Mouse (Mus musculus): ENCODE measurements at regions not wholly inside any gene's neighbourhood (a gene's known extent, or its start where the extent isn't known, plus 50 kb on each side); places are given as distances from the start of the nearest gene placed in this dataset.

GRCm38 (mm10) chr6:11796361-11796760 is 110.9 kb downstream of the Ndufa4 start:
- DNase-seq (ENCODE audit: low spot score in 2 of 2), result no peak

DNA sequence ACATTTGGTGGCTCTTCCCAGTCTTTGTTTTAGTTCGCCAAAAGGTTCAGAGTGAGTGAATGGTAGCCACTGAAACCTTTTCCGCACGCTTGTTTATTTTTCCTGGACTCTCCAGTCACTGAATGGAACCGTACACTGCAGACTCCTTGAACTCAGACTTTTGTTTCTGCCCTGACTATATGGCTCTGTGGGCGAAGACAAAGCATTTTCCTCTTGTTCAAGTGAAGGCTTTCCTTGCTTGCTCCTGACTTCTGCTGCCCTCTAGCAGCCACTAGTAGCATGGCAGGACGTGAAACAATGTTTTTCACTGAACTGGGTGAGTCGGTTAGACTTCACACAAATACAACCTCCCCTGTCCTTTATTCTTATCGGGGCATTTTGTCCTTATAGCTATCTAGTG is 113.9 kb downstream of the Ndufa4 start:
- peak; percentile 0 to 3 for DNase-seq (ENCODE audit: low spot score in 2 of 2)

GRCm38 (mm10) chr6:11792186-11792585 is 115.1 kb downstream of the Ndufa4 start:
- no peak for DNase-seq (ENCODE audit: low spot score in 2 of 2)

- no peak for DNase-seq (ENCODE audit: low spot score in 2 of 2)
These were observed 116.2 kb downstream of the Ndufa4 start for GRCm38 (mm10) chr6:11791056-11791455.

DNA sequence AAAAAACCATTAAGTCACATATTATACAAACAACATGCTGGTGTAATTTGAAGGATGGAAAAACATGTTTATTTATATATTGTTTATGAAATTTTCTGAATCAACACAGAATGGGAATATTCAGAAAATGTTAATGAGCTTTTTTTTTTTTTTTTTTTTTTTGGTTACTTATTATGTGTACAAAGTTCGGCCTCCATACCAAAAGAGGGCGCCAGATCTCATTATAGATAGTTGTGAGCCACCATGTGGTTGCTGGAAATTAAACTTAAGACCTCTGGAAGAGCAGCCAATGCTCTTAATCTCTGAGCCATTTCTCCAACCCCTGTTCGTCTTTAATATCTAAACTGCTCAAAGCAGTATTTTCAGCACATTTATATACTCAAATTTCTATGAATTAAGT is 133.3 kb downstream of the Ndufa4 start:
- DNase-seq (ENCODE audit: low spot score in 2 of 2), result no peak

DNA sequence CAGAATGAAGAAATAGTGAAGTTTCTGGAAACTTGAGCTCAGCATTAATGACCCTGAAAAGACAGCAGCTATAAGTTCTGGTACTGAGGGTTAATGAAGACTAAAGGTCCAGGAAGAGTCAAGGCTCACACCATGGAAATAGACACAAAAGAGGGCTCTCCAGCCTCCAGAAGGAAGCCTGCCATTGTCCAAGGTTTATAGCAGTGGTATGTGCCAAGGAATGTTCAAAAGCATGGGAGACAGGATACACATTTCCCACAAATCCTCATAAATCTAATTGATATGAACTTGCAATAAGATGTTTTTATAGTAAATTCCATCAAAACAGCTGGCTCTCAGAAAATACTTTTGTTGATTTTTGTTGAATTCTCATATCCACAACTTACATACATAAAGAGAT is 144.4 kb downstream of the Ndufa4 start:
- DNase-seq (ENCODE audit: low spot score in 2 of 2), result no peak

DNA sequence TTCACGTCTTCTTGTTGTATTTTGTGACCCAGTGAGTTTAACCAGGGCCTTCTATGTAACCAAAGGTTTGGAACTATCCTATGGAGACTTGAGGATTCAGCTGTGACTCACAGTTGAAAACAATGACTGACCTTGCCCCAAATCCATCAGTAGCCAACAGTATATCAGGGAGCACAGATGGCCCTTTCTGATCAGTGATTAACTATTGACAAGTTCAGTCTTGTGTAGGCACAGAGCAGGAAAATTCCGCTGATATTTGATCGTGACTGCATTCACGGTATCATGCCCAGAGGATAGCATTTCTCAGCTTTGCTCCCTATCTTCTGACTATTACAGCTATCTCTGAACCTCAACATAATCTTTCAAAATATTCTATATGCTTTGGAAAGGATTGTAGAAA is 169.6 kb downstream of the Ndufa4 start:
- no peak for DNase-seq (ENCODE audit: low spot score in 2 of 2)

DNA sequence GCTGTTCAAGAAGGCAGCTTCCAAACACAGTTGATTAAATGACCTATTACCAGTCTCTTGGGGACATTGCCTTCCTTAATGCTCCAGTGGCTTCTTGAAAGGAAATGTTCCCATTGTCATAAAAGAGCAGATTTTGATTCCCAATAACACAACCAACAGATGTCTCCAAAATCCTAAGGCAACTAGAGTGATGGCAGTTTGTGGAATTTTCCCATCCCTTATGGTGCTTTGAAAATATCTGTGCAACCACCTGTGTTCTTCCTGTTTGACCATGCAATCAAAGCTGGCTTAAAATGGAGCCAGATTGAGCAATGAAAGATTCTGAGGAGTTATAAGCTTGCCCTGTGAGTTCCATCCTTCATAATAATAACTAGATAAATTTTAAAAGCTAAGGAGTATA is 176.2 kb downstream of the Ndufa4 start:
- no peak for DNase-seq (ENCODE audit: low spot score in 2 of 2)

DNA sequence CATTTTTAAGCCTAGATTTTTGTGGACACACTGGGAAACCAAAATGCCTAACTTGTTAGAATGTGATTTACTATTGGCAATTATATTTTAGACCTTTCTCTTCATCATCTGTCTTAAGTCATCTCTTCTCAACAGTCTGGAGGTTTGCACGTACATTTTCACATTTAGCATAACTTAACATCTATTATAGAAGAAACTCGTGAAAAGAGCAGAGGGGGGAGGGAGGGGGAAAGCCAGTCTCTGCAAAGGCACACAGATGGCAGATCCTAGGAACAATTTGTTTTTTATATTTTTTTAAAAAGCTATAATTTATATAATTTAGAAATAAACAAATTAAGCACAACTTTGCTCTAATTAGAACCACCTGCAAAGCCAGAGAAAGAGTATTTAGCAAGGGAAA is 176.6 kb downstream of the Ndufa4 start:
- DNase-seq (ENCODE audit: low spot score in 2 of 2), result no peak

DNA sequence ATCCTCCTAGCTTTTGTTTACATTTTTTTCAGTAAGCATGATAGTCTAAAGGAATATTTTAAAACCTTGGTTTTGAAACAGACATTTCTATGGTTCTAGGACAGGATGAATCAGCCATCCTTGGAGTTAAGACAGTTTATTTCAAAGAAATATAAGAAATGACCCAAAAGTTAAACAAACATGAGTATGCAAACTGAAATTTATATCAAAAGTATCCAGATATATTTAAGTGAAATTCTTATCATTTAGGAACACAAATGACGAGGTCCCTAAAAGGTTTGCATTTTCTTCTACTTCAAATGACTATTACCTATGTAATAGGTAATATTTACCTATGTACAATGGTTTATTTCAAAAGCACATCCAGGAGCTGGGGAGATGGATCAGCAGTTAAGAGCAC is 179.5 kb downstream of the Ndufa4 start:
- DNase-seq (ENCODE audit: low spot score in 2 of 2), result no peak

- DNase-seq (ENCODE audit: low spot score in 2 of 2), result no peak
These were observed 179.9 kb downstream of the Ndufa4 start for GRCm38 (mm10) chr6:11727370-11727769.

- DNase-seq (ENCODE audit: low spot score in 2 of 2), result no peak
These were observed 183.8 kb downstream of the Ndufa4 start for GRCm38 (mm10) chr6:11723519-11723918.

DNA sequence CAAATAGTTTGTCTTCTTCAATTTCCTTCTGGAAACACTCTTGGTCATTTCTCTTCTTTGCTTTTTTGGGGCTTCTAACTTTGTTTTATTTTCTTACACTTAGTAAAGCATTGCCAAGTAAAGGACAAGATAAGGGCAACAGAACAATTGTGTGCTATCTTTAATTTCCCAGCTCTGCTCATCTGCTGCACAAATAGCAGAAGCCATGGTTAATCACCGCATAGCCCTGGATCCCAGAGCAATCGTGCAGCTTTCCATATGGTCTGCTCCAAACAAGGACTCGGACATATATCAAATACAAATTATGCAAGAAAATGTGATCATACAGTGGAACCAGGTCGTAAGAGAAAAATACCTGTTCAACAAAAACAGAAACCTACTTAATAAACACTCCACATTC is 187.0 kb downstream of the Ndufa4 start:
- DNase-seq (ENCODE audit: low spot score in 2 of 2), result no peak

GRCm38 (mm10) chr6:11710581-11710980 is 196.7 kb downstream of the Ndufa4 start:
- no peak for DNase-seq (ENCODE audit: low spot score in 2 of 2)

DNA sequence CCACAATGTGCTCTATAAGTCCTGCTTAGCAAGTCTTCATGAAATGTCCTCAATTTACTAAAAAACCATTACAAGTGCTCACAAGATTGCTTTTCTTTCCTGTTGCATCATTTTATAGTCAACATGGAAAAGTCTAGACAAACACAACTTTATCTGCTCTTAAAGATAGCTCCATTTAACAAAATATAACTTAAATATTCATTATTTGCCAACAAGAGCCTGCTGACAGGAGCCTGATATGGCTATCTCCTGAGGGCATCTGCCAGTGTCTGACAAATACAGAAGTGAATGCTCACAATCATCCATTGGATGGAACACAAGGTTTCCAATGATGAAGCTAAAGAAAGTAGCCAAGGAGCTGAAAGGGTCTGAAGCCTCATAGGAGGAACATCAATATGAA is 197.8 kb downstream of the Ndufa4 start:
- no peak for DNase-seq (ENCODE audit: low spot score in 2 of 2)
